Mouse (Mus musculus): Measurements from ENCODE around the gene Phpt1. TPM values are rescaled to one million over a fixed set of nuclear protein-coding genes. Genes with fewer than 3 reads are reported as not detected.

The Phpt1 gene
- 112 and 116 TPM in 2 replicates for polyA plus RNA-seq (2014; fragmentation: Nextera tagmentation; extraction: Ambion mirVana)

GRCm38 (mm10) chr2:25574579-25575431, at the start of gene Phpt1, which contains the start of gene Mamdc4:
Phpt1 (minus strand) TSS chr2:25575224.
Mamdc4 (minus strand) TSS chr2:25574845.
- H3K27ac ChIP-seq (ENCODE audit: low read depth, low read length) = peak within 1 kb of the TSS; percentile 75
- no peaks in the 10 kb centered on the region for H3K9me3 ChIP-seq (ENCODE audit: control insufficient read depth, low read length)
- ATAC-seq (replicated peaks; ENCODE audit: low FRiP score) (peak; percentile 97), DNase-seq (ENCODE audit: low spot score) (peak; percentile 93)
- H3K4me1 ChIP-seq (replicated peaks; ENCODE audit: control insufficient read depth, insufficient read depth, low read length) = peaks cover 42% of the 10 kb centered on the region
- H3K36me3 ChIP-seq (ENCODE audit: control insufficient read depth, insufficient read depth, low read length) = peaks cover 3% of the 10 kb centered on the region; the same call in 1 of the 2 replicates
- peak within 1 kb of the TSS; percentile 65 for H3K9ac ChIP-seq (ENCODE audit: low read depth, low read length)
- under 1% methylated on average over 44 of the region's 45 CpGs for WGBS
- peak within 1 kb of the TSS; percentile 63 for H3K4me3 ChIP-seq (ENCODE audit: low read depth, low read length)
- peak within 1 kb of the TSS; percentile 91 for H3K4me2 ChIP-seq
- peaks cover 43% of the 10 kb centered on the region for H3K27me3 ChIP-seq (replicated peaks; ENCODE audit: control insufficient read depth, insufficient read depth, low read length)

GRCm38 (mm10) chr2:25621229-25622200, 46.5 kb upstream of the Phpt1 start, which contains the start of gene Tmem141:
Tmem141 (minus strand) TSS chr2:25622005.
- H3K36me3 ChIP-seq (ENCODE audit: control insufficient read depth, insufficient read depth, low read length) = no peaks in the 10 kb centered on the region
- peak; percentile 84 for ATAC-seq (replicated peaks; ENCODE audit: low FRiP score)
- WGBS = 6% methylated on average over 34 of the region's 34 CpGs
- peak within 1 kb of the TSS; percentile 30 for H3K9ac ChIP-seq (ENCODE audit: low read depth, low read length)
- no peaks in the 10 kb centered on the region for H3K9me3 ChIP-seq (ENCODE audit: control insufficient read depth, low read length)
- no peak within 1 kb of the TSS for H3K27ac ChIP-seq (ENCODE audit: low read depth, low read length)
- peak; percentile 75 for DNase-seq (ENCODE audit: low spot score)
- peaks cover 5% of the 10 kb centered on the region; the same call in 1 of the 2 replicates for H3K4me1 ChIP-seq (replicated peaks; ENCODE audit: control insufficient read depth, insufficient read depth, low read length)
- H3K27me3 ChIP-seq (replicated peaks; ENCODE audit: control insufficient read depth, insufficient read depth, low read length) = peaks cover 24% of the 10 kb centered on the region
- H3K4me3 ChIP-seq (ENCODE audit: low read depth, low read length) = peak within 1 kb of the TSS; percentile 35
- peak within 1 kb of the TSS; percentile 74 for H3K4me2 ChIP-seq

GRCm38 (mm10) chr2:25620852-25621228, 45.8 kb upstream of the Phpt1 start:
- no peak overlapping the region for H3K27ac ChIP-seq (ENCODE audit: low read depth, low read length)
- H3K4me1 ChIP-seq (replicated peaks; ENCODE audit: control insufficient read depth, insufficient read depth, low read length) = peaks cover 7% of the 10 kb centered on the region; the same call in 1 of the 2 replicates
- no peak overlapping the region; the same call in 1 of the 2 replicates for H3K4me3 ChIP-seq (ENCODE audit: low read depth, low read length)
- peaks cover 31% of the 10 kb centered on the region for H3K27me3 ChIP-seq (replicated peaks; ENCODE audit: control insufficient read depth, insufficient read depth, low read length)
- ATAC-seq (replicated peaks; ENCODE audit: low FRiP score) (no peak), DNase-seq (ENCODE audit: low spot score) (no peak)
- no peak overlapping the region for H3K9ac ChIP-seq (ENCODE audit: low read depth, low read length)
- no peaks in the 10 kb centered on the region for H3K9me3 ChIP-seq (ENCODE audit: control insufficient read depth, low read length)
- no peaks in the 10 kb centered on the region for H3K36me3 ChIP-seq (ENCODE audit: control insufficient read depth, insufficient read depth, low read length)
- 64% methylated on average over 4 of the region's 4 CpGs for WGBS
- peak overlapping the region; percentile 74 for H3K4me2 ChIP-seq

- Histone ChIP-seq H3K27me3 (replicated peaks; ENCODE audit: control insufficient read depth, insufficient read depth, low read length) (peaks cover 35% of the 10 kb centered on the region), H3K4me1 (replicated peaks; ENCODE audit: control insufficient read depth, insufficient read depth, low read length) (peaks cover 7% of the 10 kb centered on the region; the same call in 1 of the 2 replicates), H3K4me3 (ENCODE audit: low read depth, low read length) (no peak overlapping the region), H3K9ac (ENCODE audit: low read depth, low read length) (no peak overlapping the region), H3K27ac (ENCODE audit: low read depth, low read length) (no peak overlapping the region; the same call in 1 of the 2 replicates), H3K36me3 (ENCODE audit: control insufficient read depth, insufficient read depth, low read length) (no peaks in the 10 kb centered on the region), H3K4me2 (no peak overlapping the region), H3K9me3 (ENCODE audit: control insufficient read depth, low read length) (no peaks in the 10 kb centered on the region)
- ATAC-seq (replicated peaks; ENCODE audit: low FRiP score) (no peak), DNase-seq (ENCODE audit: low spot score) (no peak)
- 50% methylated on average over 6 of the region's 6 CpGs for WGBS
Observed at GRCm38 (mm10) chr2:25620386-25620785, 45.4 kb upstream of the Phpt1 start.

- H3K9ac ChIP-seq (ENCODE audit: low read depth, low read length) = no peak within 1 kb of the TSS
- no peak within 1 kb of the TSS for H3K27ac ChIP-seq (ENCODE audit: low read depth, low read length)
- H3K9me3 ChIP-seq (ENCODE audit: control insufficient read depth, low read length) = no peaks in the 10 kb centered on the region
- DNase-seq (ENCODE audit: low spot score) (no peak), ATAC-seq (replicated peaks; ENCODE audit: low FRiP score) (no peak)
- H3K4me3 ChIP-seq (ENCODE audit: low read depth, low read length) = no peak within 1 kb of the TSS
- H3K4me2 ChIP-seq = no peak within 1 kb of the TSS
- peaks cover 7% of the 10 kb centered on the region; the same call in 1 of the 2 replicates for H3K4me1 ChIP-seq (replicated peaks; ENCODE audit: control insufficient read depth, insufficient read depth, low read length)
- H3K27me3 ChIP-seq (replicated peaks; ENCODE audit: control insufficient read depth, insufficient read depth, low read length) = peaks cover 50% of the 10 kb centered on the region
- no peaks in the 10 kb centered on the region for H3K36me3 ChIP-seq (ENCODE audit: control insufficient read depth, insufficient read depth, low read length)
- 63% methylated on average over 3 of the region's 3 CpGs for WGBS
Observed at GRCm38 (mm10) chr2:25617578-25617977, 42.6 kb upstream of the Phpt1 start, which contains the start of gene Ccdc183. Ccdc183 (minus strand) TSS chr2:25617678.

- WGBS = 15% methylated on average over 22 of the region's 22 CpGs
- Histone ChIP-seq H3K27ac (ENCODE audit: low read depth, low read length) (no peak overlapping the region), H3K4me1 (replicated peaks; ENCODE audit: control insufficient read depth, insufficient read depth, low read length) (peaks cover 7% of the 10 kb centered on the region; the same call in 1 of the 2 replicates), H3K4me3 (ENCODE audit: low read depth, low read length) (no peak overlapping the region), H3K9ac (ENCODE audit: low read depth, low read length) (no peak overlapping the region), H3K4me2 (peak overlapping the region; percentile 30), H3K27me3 (replicated peaks; ENCODE audit: control insufficient read depth, insufficient read depth, low read length) (peaks cover 56% of the 10 kb centered on the region), H3K9me3 (ENCODE audit: control insufficient read depth, low read length) (no peaks in the 10 kb centered on the region), H3K36me3 (ENCODE audit: control insufficient read depth, insufficient read depth, low read length) (no peaks in the 10 kb centered on the region)
- DNase-seq (ENCODE audit: low spot score) = no peak
- no peak for ATAC-seq (replicated peaks; ENCODE audit: low FRiP score)
Observed at GRCm38 (mm10) chr2:25616398-25616797, 41.4 kb upstream of the Phpt1 start.

GRCm38 (mm10) chr2:25608671-25609070, 33.6 kb upstream of the Phpt1 start:
- Histone ChIP-seq H3K9ac (ENCODE audit: low read depth, low read length) (no peak overlapping the region; the same call in 1 of the 2 replicates), H3K4me3 (ENCODE audit: low read depth, low read length) (peak overlapping the region; percentile 77), H3K4me2 (peak overlapping the region; percentile 78), H3K9me3 (ENCODE audit: control insufficient read depth, low read length) (no peaks in the 10 kb centered on the region), H3K4me1 (replicated peaks; ENCODE audit: control insufficient read depth, insufficient read depth, low read length) (peaks cover 17% of the 10 kb centered on the region), H3K36me3 (ENCODE audit: control insufficient read depth, insufficient read depth, low read length) (no peaks in the 10 kb centered on the region), H3K27ac (ENCODE audit: low read depth, low read length) (no peak overlapping the region), H3K27me3 (replicated peaks; ENCODE audit: control insufficient read depth, insufficient read depth, low read length) (peaks cover 11% of the 10 kb centered on the region)
- DNase-seq (ENCODE audit: low spot score) (no peak), ATAC-seq (replicated peaks; ENCODE audit: low FRiP score) (no peak; the same call in 1 of the 2 replicates)
- 55% methylated on average over 10 of the region's 10 CpGs for WGBS

Data from liver, embryonic 11.5 days (tissue).